Mouse (Mus musculus): Measurements from ENCODE around the gene Acin1. TPM values are rescaled to one million over a fixed set of nuclear protein-coding genes. Genes with fewer than 3 reads are reported as not detected.
A peak's percentile ranks its signal among the peaks of the same experiment; 100 is the strongest.

The Acin1 gene
- polyA plus RNA-seq, 1 experiment from 2014 or later = 120 TPM

GRCm38 (mm10) chr14:54602613-54603012 is 84.1 kb downstream of the Acin1 start:
- no peaks in the 10 kb centered on the region for H3K36me3 ChIP-seq (ENCODE audit: insufficient read depth)
- TF ChIP-seq CTCF (IDR thresholded peaks at IDR 0.05; ENCODE audit: low read depth) = no peak
- no peaks in the 10 kb centered on the region for H3K9me3 ChIP-seq (ENCODE audit: low read depth, low read length)
- peak overlapping the region; percentile 95 for H3K27ac ChIP-seq (ENCODE audit: low read depth)
- no peaks in the 10 kb centered on the region for H3K27me3 ChIP-seq (ENCODE audit: insufficient read depth, low read length)
- WGBS = 36% methylated on average over 4 of the region's 4 CpGs
- H3K4me2 ChIP-seq = peak overlapping the region; percentile 66
- H3K4me1 ChIP-seq (ENCODE audit: insufficient read depth) = peaks cover 10% of the 10 kb centered on the region
- no peak for DNase-seq
- ATAC-seq (ENCODE audit: insufficient read depth) = peak; percentile 6; the same call in 1 of the 2 replicates
- peak overlapping the region; percentile 86 for H3K9ac ChIP-seq
- peak overlapping the region; percentile 66 for H3K4me3 ChIP-seq (ENCODE audit: low read depth, low read length)

- ATAC-seq (ENCODE audit: insufficient read depth) = no peak
- no peak for TF ChIP-seq CTCF (IDR thresholded peaks at IDR 0.05; ENCODE audit: low read depth)
- no peaks in the 10 kb centered on the region for H3K9me3 ChIP-seq (ENCODE audit: low read depth, low read length)
- no peaks in the 10 kb centered on the region for H3K36me3 ChIP-seq (ENCODE audit: insufficient read depth)
- DNase-seq = no peak
- H3K4me1 ChIP-seq (ENCODE audit: insufficient read depth) = peaks cover 10% of the 10 kb centered on the region
- H3K4me3 ChIP-seq (ENCODE audit: low read depth, low read length) = no peak overlapping the region
- no peak overlapping the region for H3K9ac ChIP-seq
- 22% methylated on average over 2 of the region's 2 CpGs for WGBS
- H3K27ac ChIP-seq (ENCODE audit: low read depth) = no peak overlapping the region
- no peak overlapping the region for H3K4me2 ChIP-seq
- no peaks in the 10 kb centered on the region for H3K27me3 ChIP-seq (ENCODE audit: insufficient read depth, low read length)
These were observed 85.1 kb downstream of the Acin1 start for GRCm38 (mm10) chr14:54601601-54602000.

GRCm38 (mm10) chr14:54597084-54597483 is 89.6 kb downstream of the Acin1 start:
- Histone ChIP-seq H3K4me1 (ENCODE audit: insufficient read depth) (no peaks in the 10 kb centered on the region), H3K27ac (ENCODE audit: low read depth) (no peak overlapping the region), H3K9me3 (ENCODE audit: low read depth, low read length) (no peaks in the 10 kb centered on the region), H3K4me3 (ENCODE audit: low read depth, low read length) (no peak overlapping the region), H3K4me2 (no peak overlapping the region), H3K36me3 (ENCODE audit: insufficient read depth) (peaks cover 15% of the 10 kb centered on the region; the same call in 1 of the 2 replicates), H3K9ac (no peak overlapping the region), H3K27me3 (ENCODE audit: insufficient read depth, low read length) (no peaks in the 10 kb centered on the region)
- ATAC-seq (ENCODE audit: insufficient read depth) (no peak), DNase-seq (no peak)
- WGBS = 75% methylated on average over 7 of the region's 7 CpGs
- peak; percentile 59 for TF ChIP-seq CTCF (IDR thresholded peaks at IDR 0.05; ENCODE audit: low read depth)

GRCm38 (mm10) chr14:54594631-54595414 is 91.9 kb downstream of the Acin1 start:
- H3K36me3 ChIP-seq (ENCODE audit: insufficient read depth) = peaks cover 27% of the 10 kb centered on the region

GRCm38 (mm10) chr14:54594055-54594454 is 92.7 kb downstream of the Acin1 start:
- Histone ChIP-seq H3K36me3 (ENCODE audit: insufficient read depth) (peaks cover 27% of the 10 kb centered on the region), H3K4me2 (no peak overlapping the region), H3K9ac (no peak overlapping the region), H3K4me1 (ENCODE audit: insufficient read depth) (no peaks in the 10 kb centered on the region), H3K27me3 (ENCODE audit: insufficient read depth, low read length) (no peaks in the 10 kb centered on the region), H3K27ac (ENCODE audit: low read depth) (no peak overlapping the region), H3K4me3 (ENCODE audit: low read depth, low read length) (no peak overlapping the region), H3K9me3 (ENCODE audit: low read depth, low read length) (no peaks in the 10 kb centered on the region)
- DNase-seq (no peak), ATAC-seq (ENCODE audit: insufficient read depth) (no peak)
- 83% methylated on average over 3 of the region's 3 CpGs for WGBS
- peak; percentile 40 for TF ChIP-seq CTCF (IDR thresholded peaks at IDR 0.05; ENCODE audit: low read depth)

More at GRCm38 (mm10) chr14:54594631-54595414, 91.9 kb downstream of the Acin1 start:
- TF ChIP-seq CTCF (IDR thresholded peaks at IDR 0.05; ENCODE audit: low read depth) = no peak
- Histone ChIP-seq H3K9me3 (ENCODE audit: low read depth, low read length) (no peaks in the 10 kb centered on the region), H3K27ac (ENCODE audit: low read depth) (no peak overlapping the region), H3K27me3 (ENCODE audit: insufficient read depth, low read length) (no peaks in the 10 kb centered on the region), H3K9ac (no peak overlapping the region), H3K4me3 (ENCODE audit: low read depth, low read length) (no peak overlapping the region), H3K4me1 (ENCODE audit: insufficient read depth) (no peaks in the 10 kb centered on the region), H3K4me2 (no peak overlapping the region)
- WGBS = 64% methylated on average over 28 of the region's 28 CpGs
- ATAC-seq (ENCODE audit: insufficient read depth) = no peak
- no peak for DNase-seq

- no peaks in the 10 kb centered on the region for H3K4me1 ChIP-seq (ENCODE audit: insufficient read depth)
- H3K4me2 ChIP-seq = no peak overlapping the region
- no peaks in the 10 kb centered on the region for H3K9me3 ChIP-seq (ENCODE audit: low read depth, low read length)
- H3K36me3 ChIP-seq (ENCODE audit: insufficient read depth) = peaks cover 27% of the 10 kb centered on the region
- H3K27ac ChIP-seq (ENCODE audit: low read depth) = peak overlapping the region; percentile 54; the same call in 1 of the 2 replicates
- DNase-seq (peak; percentile 33), ATAC-seq (ENCODE audit: insufficient read depth) (peak; percentile 58; the same call in 1 of the 2 replicates)
- no peak overlapping the region for H3K9ac ChIP-seq
- TF ChIP-seq CTCF (IDR thresholded peaks at IDR 0.05; ENCODE audit: low read depth) = no peak
- 55% methylated on average over 10 of the region's 10 CpGs for WGBS
- H3K4me3 ChIP-seq (ENCODE audit: low read depth, low read length) = no peak overlapping the region
- no peaks in the 10 kb centered on the region for H3K27me3 ChIP-seq (ENCODE audit: insufficient read depth, low read length)
These were observed 94.3 kb downstream of the Acin1 start for GRCm38 (mm10) chr14:54592319-54592934.

MicroRNA genes within 50 kb of the gene (microRNA counts, 519-probe panel; counts per million panel counts)
- 30.5 counts per million for microRNA mmu-miR-686

Small RNA genes lying within 50 kb of the gene (microRNA-seq; reads per million reads assigned to microRNA genes)
- not detected for gene Mir686 (ENCODE audit: borderline number of aligned reads)
- not detected for gene Mir6948 (ENCODE audit: borderline number of aligned reads)

Other genes starting within 250 kb of the Acin1 start
- gene Lrp10, start 222.8 kb downstream of the Acin1 start, polyA plus RNA-seq (2014; fragmentation: Nextera tagmentation; extraction: Ambion mirVana) = 46.1 and 46.2 TPM in 2 replicates
- 8.1 and 8.3 TPM in 2 replicates for gene Rem2, start 210.8 kb downstream of the Acin1 start, polyA plus RNA-seq (2014; fragmentation: Nextera tagmentation; extraction: Ambion mirVana)
- 88.2 and 96.5 TPM in 2 replicates for gene Prmt5, start 169.4 kb downstream of the Acin1 start, polyA plus RNA-seq (2014; fragmentation: Nextera tagmentation; extraction: Ambion mirVana)
- 53.0 and 60.3 TPM in 2 replicates for gene Haus4, start 132.3 kb downstream of the Acin1 start, polyA plus RNA-seq (2014; fragmentation: Nextera tagmentation; extraction: Ambion mirVana)
- 37.8 and 43.6 TPM in 2 replicates for gene Ajuba, start 109.4 kb downstream of the Acin1 start, polyA plus RNA-seq (2014; fragmentation: Nextera tagmentation; extraction: Ambion mirVana)
- gene 4931414P19Rik, start 80.9 kb downstream of the Acin1 start, polyA plus RNA-seq (2014; fragmentation: Nextera tagmentation; extraction: Ambion mirVana) = 8.3 and 9.4 TPM in 2 replicates
- 374 and 393 TPM in 2 replicates for gene Psmb5, start 68.9 kb downstream of the Acin1 start, polyA plus RNA-seq (2014; fragmentation: Nextera tagmentation; extraction: Ambion mirVana)
- not detected in 2 replicates for gene Psmb11, start 65.5 kb downstream of the Acin1 start, polyA plus RNA-seq (2014; fragmentation: Nextera tagmentation; extraction: Ambion mirVana)
- not detected in 2 replicates for gene Gm17606, start 46.0 kb downstream of the Acin1 start, polyA plus RNA-seq (2014; fragmentation: Nextera tagmentation; extraction: Ambion mirVana)
- gene Cdh24, start 45.6 kb downstream of the Acin1 start, polyA plus RNA-seq (2014; fragmentation: Nextera tagmentation; extraction: Ambion mirVana) = 5.2 and 5.4 TPM in 2 replicates
- gene 1700123O20Rik, start 715 bp downstream of the Acin1 start, polyA plus RNA-seq (2014; fragmentation: Nextera tagmentation; extraction: Ambion mirVana) = 77.4 and 83.2 TPM in 2 replicates
- gene Gm29776, start 11.9 kb upstream of the Acin1 start, polyA plus RNA-seq (2014; fragmentation: Nextera tagmentation; extraction: Ambion mirVana) = 0.12 and 0.15 TPM in 2 replicates
- not detected in 2 replicates for gene Cebpe, start 25.2 kb upstream of the Acin1 start, polyA plus RNA-seq (2014; fragmentation: Nextera tagmentation; extraction: Ambion mirVana)
- 2.7 and 3.0 TPM in 2 replicates for gene Slc7a8, start 95.0 kb upstream of the Acin1 start, polyA plus RNA-seq (2014; fragmentation: Nextera tagmentation; extraction: Ambion mirVana)
- gene Rnf212b, start 127.2 kb upstream of the Acin1 start, polyA plus RNA-seq (2014; fragmentation: Nextera tagmentation; extraction: Ambion mirVana) = not detected in 2 replicates
- 10.4 and 13.2 TPM in 2 replicates for gene Homez, start 184.0 kb upstream of the Acin1 start, polyA plus RNA-seq (2014; fragmentation: Nextera tagmentation; extraction: Ambion mirVana)
- gene Ppp1r3e, start 190.6 kb upstream of the Acin1 start, polyA plus RNA-seq (2014; fragmentation: Nextera tagmentation; extraction: Ambion mirVana) = 1.5 and 1.6 TPM in 2 replicates
- 3.4 and 3.9 TPM in 2 replicates for gene Bcl2l2, start 196.4 kb upstream of the Acin1 start, polyA plus RNA-seq (2014; fragmentation: Nextera tagmentation; extraction: Ambion mirVana)
- gene Gm20521, start 196.5 kb upstream of the Acin1 start, polyA plus RNA-seq (2014; fragmentation: Nextera tagmentation; extraction: Ambion mirVana) = not detected in 2 replicates
- gene Pabpn1, start 205.6 kb upstream of the Acin1 start, polyA plus RNA-seq (2014; fragmentation: Nextera tagmentation; extraction: Ambion mirVana) = 134 and 139 TPM in 2 replicates
- gene Slc22a17, start 226.2 kb upstream of the Acin1 start, polyA plus RNA-seq (2014; fragmentation: Nextera tagmentation; extraction: Ambion mirVana) = 27.0 and 29.2 TPM in 2 replicates
- gene Efs, start 239.2 kb upstream of the Acin1 start, polyA plus RNA-seq (2014; fragmentation: Nextera tagmentation; extraction: Ambion mirVana) = 29.3 and 33.7 TPM in 2 replicates
- gene Il25, start 245.8 kb upstream of the Acin1 start, polyA plus RNA-seq (2014; fragmentation: Nextera tagmentation; extraction: Ambion mirVana) = not detected in 2 replicates
- 0.22 and 0.31 TPM in 2 replicates for gene Cmtm5, start 249.3 kb upstream of the Acin1 start, polyA plus RNA-seq (2014; fragmentation: Nextera tagmentation; extraction: Ambion mirVana)